Mouse (Mus musculus): Measurements from ENCODE around the gene Ssh3.

Gene Ssh3

GRCm38 (mm10) chr19:4244775-4245174 lies 24.2 kb downstream of the Ssh3 start:
- no peak for DNase-seq (ENCODE audit: inconsistent ontology term)

GRCm38 (mm10) chr19:4242416-4242815 lies 26.6 kb downstream of the Ssh3 start:
- no peak for DNase-seq (ENCODE audit: inconsistent ontology term)

- DNase-seq (ENCODE audit: inconsistent ontology term), result no peak
These were observed 28.7 kb downstream of the Ssh3 start for GRCm38 (mm10) chr19:4240247-4240668.

- no peak for DNase-seq (ENCODE audit: inconsistent ontology term)
These were observed 34.4 kb downstream of the Ssh3 start for GRCm38 (mm10) chr19:4234548-4234947.

- DNase-seq (ENCODE audit: inconsistent ontology term), result no peak
These were observed 36.3 kb downstream of the Ssh3 start for GRCm38 (mm10) chr19:4232651-4233050.

GRCm38 (mm10) chr19:4232186-4232572 lies 36.8 kb downstream of the Ssh3 start:
- no peak for DNase-seq (ENCODE audit: inconsistent ontology term)

GRCm38 (mm10) chr19:4231253-4232185 lies 37.5 kb downstream of the Ssh3 start, which contains the start of gene Pold4:
Gene Pold4 (plus strand): TSS chr19:4231899.
- peak; percentile 96 for DNase-seq (ENCODE audit: inconsistent ontology term)

GRCm38 (mm10) chr19:4230415-4230814 lies 38.6 kb downstream of the Ssh3 start:
- DNase-seq (ENCODE audit: inconsistent ontology term), result peak; percentile 63

- DNase-seq (ENCODE audit: inconsistent ontology term), result no peak
These were observed 39.4 kb downstream of the Ssh3 start for GRCm38 (mm10) chr19:4229451-4230076.

- DNase-seq (ENCODE audit: inconsistent ontology term), result no peak
These were observed 40.1 kb downstream of the Ssh3 start for GRCm38 (mm10) chr19:4228891-4229290.

- DNase-seq (ENCODE audit: inconsistent ontology term), result peak; percentile 83
These were observed 40.9 kb downstream of the Ssh3 start for GRCm38 (mm10) chr19:4227894-4228678.

GRCm38 (mm10) chr19:4227446-4227845 lies 41.5 kb downstream of the Ssh3 start:
- no peak for DNase-seq (ENCODE audit: inconsistent ontology term)

- no peak for DNase-seq (ENCODE audit: inconsistent ontology term)
These were observed 42.2 kb downstream of the Ssh3 start for GRCm38 (mm10) chr19:4226779-4227178.

GRCm38 (mm10) chr19:4222165-4222564 lies 46.8 kb downstream of the Ssh3 start:
- DNase-seq (ENCODE audit: inconsistent ontology term), result no peak

GRCm38 (mm10) chr19:4220957-4221743 lies 47.8 kb downstream of the Ssh3 start:
- no peak for DNase-seq (ENCODE audit: inconsistent ontology term)

GRCm38 (mm10) chr19:4220416-4220815 lies 48.6 kb downstream of the Ssh3 start:
- no peak for DNase-seq (ENCODE audit: inconsistent ontology term)

GRCm38 (mm10) chr19:4219943-4220342 lies 49.0 kb downstream of the Ssh3 start:
- no peak for DNase-seq (ENCODE audit: inconsistent ontology term)

- no peak for DNase-seq (ENCODE audit: inconsistent ontology term)
These were observed 50.2 kb downstream of the Ssh3 start for GRCm38 (mm10) chr19:4218784-4219183.

- DNase-seq (ENCODE audit: inconsistent ontology term), result no peak
These were observed 50.7 kb downstream of the Ssh3 start for GRCm38 (mm10) chr19:4218293-4218692.

GRCm38 (mm10) chr19:4217855-4218254 lies 51.1 kb downstream of the Ssh3 start:
- no peak for DNase-seq (ENCODE audit: inconsistent ontology term)

- DNase-seq (ENCODE audit: inconsistent ontology term), result no peak
These were observed 51.8 kb downstream of the Ssh3 start for GRCm38 (mm10) chr19:4217140-4217539.

Data from Muller cell, postnatal 12 days (primary cell).